Mouse (Mus musculus) ES-E14 (cell line): Measurements from ENCODE around the gene Gm49337.

Source experiments
- CHD2 ChIP-seq: IDR thresholded peaks from 2 replicates; pipeline ENCODE4 v1.6.1; 2014; ENCODE audit warnings: mild to moderate bottlenecking, low read depth, low read length, inconsistent platforms
- ZNF384 ChIP-seq: IDR thresholded peaks from 2 replicates; pipeline ENCODE4 v1.6.1; 2012; ENCODE audit warnings: low read depth, low read length, inconsistent platforms

DNA sequence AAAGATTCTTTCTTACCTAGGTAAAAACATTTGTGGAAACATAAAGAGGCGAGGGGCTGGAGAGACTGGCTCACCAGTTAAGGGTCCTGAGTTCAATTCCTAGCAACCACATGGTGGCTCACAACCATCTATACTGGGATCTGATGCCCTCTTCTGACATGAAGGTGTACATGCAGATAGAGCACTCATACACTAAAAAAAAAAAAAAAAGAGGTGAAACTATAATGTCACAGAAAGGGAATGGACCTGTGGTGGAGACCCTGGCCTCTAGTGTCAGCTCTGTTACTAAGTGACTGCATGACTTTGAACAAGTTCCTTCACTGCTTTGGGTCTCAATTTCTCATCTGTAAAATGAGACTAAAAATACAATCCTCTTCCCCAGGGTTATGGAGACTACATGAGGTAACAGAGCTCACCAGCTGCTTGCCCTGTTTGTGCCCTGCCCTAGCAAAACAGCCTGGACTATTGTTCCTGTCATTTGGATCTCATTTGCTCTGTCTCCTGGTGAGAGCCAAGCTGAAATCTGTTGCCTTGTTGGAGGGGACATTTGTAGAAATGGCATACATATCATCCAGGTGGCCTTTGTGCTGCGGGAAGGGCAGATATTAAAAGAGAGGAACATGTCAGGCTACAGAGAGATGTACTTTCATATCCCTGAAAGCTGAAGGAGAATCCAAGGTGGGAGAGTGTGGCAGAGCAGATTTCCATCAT is 42.9 kb downstream of the Gm49337 start:
- no peak for TF ChIP-seq CHD2
- peak; percentile 90 for TF ChIP-seq ZNF384
